Mouse (Mus musculus): ENCODE results near the gene Mrvi1. TPM values are rescaled to one million over a fixed set of nuclear protein-coding genes. Genes with fewer than 3 reads are reported as not detected.

The Mrvi1 gene
- total and polyA plus RNA-seq, 3 experiments, result 0.11 TPM; not detected in 2

DNA sequence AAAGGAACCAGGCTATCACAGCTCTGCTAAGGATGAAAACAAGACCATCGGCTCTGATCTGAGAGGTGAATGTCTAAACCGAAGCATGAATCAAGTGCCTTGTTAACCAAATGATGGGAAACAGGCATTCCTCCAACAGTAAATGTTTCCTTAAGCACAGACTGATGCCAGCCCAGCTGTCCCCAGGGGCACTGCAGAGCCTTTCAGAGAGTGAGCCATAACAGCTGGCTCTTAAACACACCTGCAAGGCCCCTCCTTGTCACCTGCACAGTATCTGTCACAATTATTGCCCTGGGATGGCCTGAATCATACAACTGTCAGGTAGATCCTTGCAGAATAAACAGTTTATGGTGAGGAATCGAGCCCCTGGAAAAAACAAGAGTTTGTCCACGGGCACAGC lies 8.8 kb downstream of the Mrvi1 start:
- in situ Hi-C loops (cut with MboI; ENCODE audit: low pct_ligation_motif_present, low pct_unique_long_range_greater_than_20kb, low sequenced_read_pairs) (no loop called here), dilution Hi-C loops (cut with MboI; ENCODE audit: extremely low pct_ligation_motif_present, extremely low pct_unique_long_range_greater_than_20kb, low sequenced_read_pairs) (no loop called here)
- no peak for TF ChIP-seq JUN (IDR thresholded peaks at IDR 0.05; ENCODE audit: insufficient read depth, low read depth, low read length)
- TF ChIP-seq POLR2A (IDR thresholded peaks at IDR 0.05; ENCODE audit: low read depth, low read length), result no peak
- no peak for TF ChIP-seq ZMIZ1 (IDR thresholded peaks at IDR 0.05; ENCODE audit: low read depth, low read length)
- TF ChIP-seq CHD1 (IDR thresholded peaks at IDR 0.05; ENCODE audit: low read depth, low read length), result no peak
- no peak for TF ChIP-seq CHD2 (IDR thresholded peaks at IDR 0.05; ENCODE audit: low read length)
- no peak for TF ChIP-seq SIN3A (IDR thresholded peaks at IDR 0.05; ENCODE audit: low read length)
- no peak for TF ChIP-seq HCFC1 (IDR thresholded peaks at IDR 0.05; ENCODE audit: low read depth, low read length)
- no peak for TF ChIP-seq ZNF384 (IDR thresholded peaks at IDR 0.05; ENCODE audit: low read depth, low read length)
- TF ChIP-seq IRF4 (IDR thresholded peaks at IDR 0.05; ENCODE audit: low read depth, low read length), result no peak
- no peak for TF ChIP-seq MAX (IDR thresholded peaks at IDR 0.05; ENCODE audit: low read length)
- no peak for TF ChIP-seq TCF12 (IDR thresholded peaks at IDR 0.05; ENCODE audit: low read depth, low read length)
- TF ChIP-seq ETS1 (conservative IDR thresholded peaks at IDR 0.05; ENCODE audit: low read depth, low read length), result no peak
- no peak for TF ChIP-seq NELFE (IDR thresholded peaks at IDR 0.05; ENCODE audit: low read depth, low read length)
- TF ChIP-seq ZC3H11A (IDR thresholded peaks at IDR 0.05; ENCODE audit: low read depth, low read length), result no peak
- no peak for TF ChIP-seq E2F4 (IDR thresholded peaks at IDR 0.05; ENCODE audit: insufficient replicate concordance, low read depth, low read length)
- TF ChIP-seq CTCF (conservative IDR thresholded peaks at IDR 0.05 in 1 of 2, IDR thresholded peaks at IDR 0.05 in 1 of 2; ENCODE audit: low read depth in 2 of 2, low read length in 2 of 2), result no peak
- TF ChIP-seq MAZ (IDR thresholded peaks at IDR 0.05; ENCODE audit: low read depth, low read length), result no peak
- TF ChIP-seq ELF1 (IDR thresholded peaks at IDR 0.05; ENCODE audit: low read depth, low read length), result no peak

DNA sequence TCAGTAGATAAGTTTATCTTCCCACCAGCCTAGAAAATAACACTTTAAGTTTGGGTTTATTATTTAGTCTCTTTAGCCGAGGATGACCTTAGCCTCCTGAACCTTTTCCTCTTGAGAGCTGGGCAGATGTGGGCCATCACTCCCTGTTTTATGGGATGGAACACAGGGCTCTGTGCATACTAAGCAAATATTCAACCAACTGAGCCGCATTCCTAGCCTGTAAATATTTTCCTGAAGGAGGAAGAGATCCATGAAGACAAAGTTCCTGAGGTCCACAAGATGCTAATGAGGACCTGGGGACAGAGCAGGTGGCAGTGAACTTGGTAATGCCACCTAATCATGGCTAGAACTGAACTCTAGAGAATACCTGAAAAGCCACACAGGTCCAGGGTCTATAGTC lies 9.5 kb downstream of the Mrvi1 start:
- Histone ChIP-seq H3K27me3 (replicated peaks) (no peaks in the 10 kb centered on the region), H3K27ac (ENCODE audit: insufficient read depth, low read depth) (no peak overlapping the region), H3K4me3 (replicated peaks in 1 of 3; ENCODE audit: low read depth in 2 of 3, low read length in 2 of 3, poor library complexity in 1 of 3) (no peak overlapping the region), H3K36me3 (replicated peaks in 1 of 2; ENCODE audit: control insufficient read depth in 1 of 2, insufficient read depth in 1 of 2, low read length in 1 of 2) (no peaks in the 10 kb centered on the region), H3K9me3 (replicated peaks; ENCODE audit: low read length) (no peaks in the 10 kb centered on the region), H3K4me1 (ENCODE audit: control insufficient read depth in 1 of 2, insufficient read depth in 2 of 2) (no peaks in the 10 kb centered on the region), H3K4me2 (ENCODE audit: insufficient read depth, low read depth, poor library complexity, severe bottlenecking) (no peak overlapping the region), H3K9ac (ENCODE audit: insufficient read depth, low read depth) (no peak overlapping the region), H3K79me2 (replicated peaks; ENCODE audit: control insufficient read depth, extremely low read depth, insufficient read depth, poor library complexity, severe bottlenecking) (no peaks in the 10 kb centered on the region)
- TF ChIP-seq ZMIZ1 (IDR thresholded peaks at IDR 0.05; ENCODE audit: low read depth, low read length) (no peak), TCF12 (IDR thresholded peaks at IDR 0.05; ENCODE audit: low read depth, low read length) (no peak)
- no peak for DNase-seq (ENCODE audit: extremely low read depth)
- dilution Hi-C loops (cut with MboI; ENCODE audit: extremely low pct_ligation_motif_present, extremely low pct_unique_long_range_greater_than_20kb, low sequenced_read_pairs), result no loop called here
- in situ Hi-C loops (cut with MboI; ENCODE audit: low pct_ligation_motif_present, low pct_unique_long_range_greater_than_20kb, low sequenced_read_pairs), result no loop called here

More for the DNA sequence above, 8.8 kb downstream of the Mrvi1 start:
- Histone ChIP-seq H3K9me3 (replicated peaks; ENCODE audit: low read length) (no peaks in the 10 kb centered on the region), H3K9ac (ENCODE audit: insufficient read depth, low read depth) (no peak overlapping the region), H3K4me1 (ENCODE audit: control insufficient read depth in 1 of 2, insufficient read depth in 2 of 2) (no peaks in the 10 kb centered on the region), H3K79me2 (replicated peaks; ENCODE audit: control insufficient read depth, extremely low read depth, insufficient read depth, poor library complexity, severe bottlenecking) (no peaks in the 10 kb centered on the region), H3K4me2 (ENCODE audit: insufficient read depth, low read depth, poor library complexity, severe bottlenecking) (no peak overlapping the region), H3K27me3 (replicated peaks) (no peaks in the 10 kb centered on the region), H3K36me3 (replicated peaks in 1 of 2; ENCODE audit: control insufficient read depth in 1 of 2, insufficient read depth in 1 of 2, low read length in 1 of 2) (no peaks in the 10 kb centered on the region), H3K27ac (ENCODE audit: insufficient read depth, low read depth) (no peak overlapping the region), H3K4me3 (replicated peaks in 1 of 3; ENCODE audit: low read depth in 2 of 3, low read length in 2 of 3, poor library complexity in 1 of 3) (no peak overlapping the region)
- no peak for DNase-seq (ENCODE audit: extremely low read depth)

All from CH12.LX (cell line).